Mouse (Mus musculus): Measurements from ENCODE around the gene Msi2.

Msi2 gene

GRCm38 (mm10) chr11:88713479-88713878, 4.8 kb downstream of the Msi2 start:
- no peak for DNase-seq (ENCODE audit: low read depth, low spot score)

- no peak for DNase-seq (ENCODE audit: low read depth, low spot score)
Observed at GRCm38 (mm10) chr11:88709876-88710614, 8.3 kb downstream of the Msi2 start.

GRCm38 (mm10) chr11:88707228-88707775, 11.0 kb downstream of the Msi2 start:
- no peak for DNase-seq (ENCODE audit: low read depth, low spot score)

- DNase-seq (ENCODE audit: low read depth, low spot score): no peak
Observed at GRCm38 (mm10) chr11:88704688-88705087, 13.6 kb downstream of the Msi2 start.

GRCm38 (mm10) chr11:88703220-88703619, 15.1 kb downstream of the Msi2 start:
- no peak for DNase-seq (ENCODE audit: low read depth, low spot score)

GRCm38 (mm10) chr11:88701976-88702659, 16.2 kb downstream of the Msi2 start:
- DNase-seq (ENCODE audit: low read depth, low spot score): peak; percentile 66

GRCm38 (mm10) chr11:88701020-88701419, 17.3 kb downstream of the Msi2 start:
- DNase-seq (ENCODE audit: low read depth, low spot score): no peak

- no peak for DNase-seq (ENCODE audit: low read depth, low spot score)
Observed at GRCm38 (mm10) chr11:88700202-88700711, 18.1 kb downstream of the Msi2 start.

- DNase-seq (ENCODE audit: low read depth, low spot score): no peak
Observed at GRCm38 (mm10) chr11:88693905-88694893, 24.1 kb downstream of the Msi2 start.

GRCm38 (mm10) chr11:88693002-88693769, 25.1 kb downstream of the Msi2 start:
- DNase-seq (ENCODE audit: low read depth, low spot score): no peak

GRCm38 (mm10) chr11:88692374-88692773, 25.9 kb downstream of the Msi2 start:
- no peak for DNase-seq (ENCODE audit: low read depth, low spot score)

- no peak for DNase-seq (ENCODE audit: low read depth, low spot score)
Observed at GRCm38 (mm10) chr11:88690556-88691287, 27.6 kb downstream of the Msi2 start.

- no peak for DNase-seq (ENCODE audit: low read depth, low spot score)
Observed at GRCm38 (mm10) chr11:88689831-88690459, 28.4 kb downstream of the Msi2 start.

- no peak for DNase-seq (ENCODE audit: low read depth, low spot score)
Observed at GRCm38 (mm10) chr11:88688644-88689043, 29.7 kb downstream of the Msi2 start.

- no peak for DNase-seq (ENCODE audit: low read depth, low spot score)
Observed at GRCm38 (mm10) chr11:88687711-88688110, 30.6 kb downstream of the Msi2 start.

- no peak for DNase-seq (ENCODE audit: low read depth, low spot score)
Observed at GRCm38 (mm10) chr11:88687010-88687409, 31.3 kb downstream of the Msi2 start.

- no peak for DNase-seq (ENCODE audit: low read depth, low spot score)
Observed at GRCm38 (mm10) chr11:88686061-88686460, 32.3 kb downstream of the Msi2 start.

- DNase-seq (ENCODE audit: low read depth, low spot score): no peak
Observed at GRCm38 (mm10) chr11:88683026-88683770, 35.1 kb downstream of the Msi2 start.

- no peak for DNase-seq (ENCODE audit: low read depth, low spot score)
Observed at GRCm38 (mm10) chr11:88677350-88677749, 41.0 kb downstream of the Msi2 start.

All from brain, embryonic 18.5 days (tissue).